Mouse (Mus musculus): ENCODE results near the gene Minpp1.

GRCm38 (mm10) chr19:32501414-32501813, 15.8 kb downstream of the Minpp1 start:
- TF ChIP-seq CTCF (IDR thresholded peaks at IDR 0.05; ENCODE audit: low read depth, low read length) (no peak), POLR2A (IDR thresholded peaks at IDR 0.05; ENCODE audit: borderline replicate concordance, low read depth, low read length) (no peak)
